Mouse (Mus musculus) monocyte, adult 5-6 weeks (primary cell): ENCODE measurements around the gene Slc4a4. TPM values are rescaled to one million over a fixed set of nuclear protein-coding genes. Genes with fewer than 3 reads are reported as not detected.
"Not testable (repeated sequence)": the region's sequence is repeated elsewhere in the genome, so short reads cannot be mapped to it uniquely, and the experiment has no call there.

Experiments used
- ATAC-seq: fragments of 153-309, 156-312 bp; replicated peaks from 2 replicates; pipeline ENCODE4 v1.8.0; 2017; ENCODE audit warnings: mild to moderate bottlenecking; ENCODE audit not compliant: low TSS enrichment, insufficient number of reproducible peaks, severe bottlenecking, poor library complexity, low FRiP score
- total RNA-seq: library from RNA; stranded (forward); fragments of 200-1000, 200-491, 200-594 nt; gene quantifications from 3 replicates; pipeline ENCODE4 v1.2.3, GENCODE M21; 2017

Slc4a4 gene
- total RNA-seq, 1 experiment from 2014 or later, result not detected

DNA sequence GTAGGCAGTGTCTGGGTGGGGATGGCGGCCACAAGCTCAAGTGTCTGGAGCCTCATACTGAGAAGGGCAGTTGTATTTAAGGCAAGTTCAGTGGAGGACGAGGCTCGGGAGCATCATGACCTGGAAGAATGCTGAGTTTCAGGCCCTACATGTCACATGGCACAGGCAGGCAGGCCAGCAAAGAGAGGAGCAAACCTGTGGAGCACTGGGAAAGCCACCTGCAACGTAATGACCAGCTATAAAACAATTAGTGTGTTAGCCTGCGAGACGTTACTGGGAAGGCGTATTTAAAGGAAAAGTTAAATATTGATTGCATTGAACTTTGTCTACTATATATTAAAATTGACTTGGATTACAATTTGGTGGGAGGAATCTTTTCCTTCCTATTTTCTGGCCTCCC, 97.0 kb downstream of the Slc4a4 start:
- ATAC-seq, result no peak

DNA sequence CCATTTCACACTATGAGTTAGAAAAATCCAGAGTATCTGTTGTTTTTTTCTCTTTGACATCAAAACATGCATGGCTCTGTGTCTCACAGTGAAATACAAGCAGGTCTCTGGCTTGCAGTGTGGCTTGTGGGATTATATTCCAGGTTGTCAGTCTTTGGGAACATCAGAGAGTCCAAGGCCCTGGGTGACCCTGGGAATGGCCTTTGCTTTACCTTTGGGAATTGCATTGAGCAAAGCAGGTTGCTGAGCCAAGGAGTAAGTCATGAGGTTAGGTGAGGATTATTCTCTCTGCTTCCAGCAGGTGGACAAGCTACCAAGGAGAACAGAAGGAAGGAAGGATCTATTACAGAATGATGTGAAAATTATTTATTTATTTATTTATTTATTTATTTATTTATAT, 102.4 kb downstream of the Slc4a4 start:
- no peak for ATAC-seq

DNA sequence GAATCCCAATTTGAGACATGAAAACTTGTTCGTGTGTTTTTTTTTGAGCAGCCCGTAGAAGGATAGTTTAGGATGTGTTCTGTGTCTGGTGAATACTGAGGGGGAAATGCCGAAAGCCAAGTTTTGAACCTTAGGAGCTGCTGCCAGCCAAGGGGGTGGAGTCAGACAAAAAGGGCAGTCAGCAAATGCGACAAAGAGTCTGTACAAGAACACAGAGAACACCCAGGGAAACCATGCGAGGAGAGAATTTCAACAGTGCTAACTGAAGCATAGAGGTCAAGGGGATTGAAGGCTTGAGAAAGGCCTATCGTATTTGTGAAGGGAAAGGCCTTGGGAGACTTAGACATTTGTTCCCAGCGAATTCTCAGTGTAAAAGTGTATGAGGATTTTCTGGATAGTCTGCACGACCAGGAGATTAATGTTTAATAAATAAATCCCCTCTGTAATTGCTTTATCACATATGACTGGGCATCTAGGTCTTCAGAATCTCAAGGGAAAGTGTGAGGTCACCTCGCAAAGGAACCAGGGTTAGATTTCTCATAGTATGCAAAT, 103.7 kb downstream of the Slc4a4 start:
- ATAC-seq, result no peak

DNA sequence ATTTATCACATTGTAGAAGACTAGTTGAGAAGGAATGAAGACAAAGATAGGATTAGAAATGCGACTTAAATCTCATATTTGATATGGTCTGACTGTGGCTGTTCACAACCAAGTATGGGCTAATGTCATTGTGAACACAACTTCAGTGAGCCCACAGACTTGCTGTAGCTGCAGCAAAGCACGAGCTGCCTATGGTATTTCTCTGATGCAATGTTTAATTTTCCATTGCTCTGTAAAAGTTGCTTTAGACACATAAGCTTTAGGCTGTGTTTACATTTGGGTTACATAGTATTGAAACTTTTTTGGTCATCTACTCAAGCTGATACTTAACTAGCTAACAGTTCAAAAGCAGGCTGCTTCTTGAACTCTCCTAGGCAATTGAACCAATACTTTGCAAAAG, 104.7 kb downstream of the Slc4a4 start:
- ATAC-seq, result not testable (repeated sequence)

DNA sequence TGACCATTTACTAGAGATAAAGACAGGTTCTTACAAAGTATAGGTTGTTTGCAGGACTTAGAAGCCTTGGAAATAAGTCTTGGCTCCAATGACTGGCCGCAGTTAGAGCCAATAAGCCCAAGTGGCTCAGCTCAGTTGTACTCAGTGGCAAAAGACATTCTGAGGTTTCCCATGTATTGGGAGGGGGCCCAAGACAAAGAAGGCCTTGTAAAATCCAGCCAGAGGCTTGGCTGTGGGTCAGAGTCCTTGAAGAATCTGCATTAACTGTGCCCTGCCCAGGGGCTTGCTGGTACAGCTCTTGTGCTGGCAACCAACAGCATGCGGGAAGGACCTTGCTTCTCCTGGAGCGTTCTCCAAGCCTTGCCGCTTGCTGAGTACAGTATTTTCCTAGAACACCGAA, 107.9 kb downstream of the Slc4a4 start:
- ATAC-seq, result no peak

DNA sequence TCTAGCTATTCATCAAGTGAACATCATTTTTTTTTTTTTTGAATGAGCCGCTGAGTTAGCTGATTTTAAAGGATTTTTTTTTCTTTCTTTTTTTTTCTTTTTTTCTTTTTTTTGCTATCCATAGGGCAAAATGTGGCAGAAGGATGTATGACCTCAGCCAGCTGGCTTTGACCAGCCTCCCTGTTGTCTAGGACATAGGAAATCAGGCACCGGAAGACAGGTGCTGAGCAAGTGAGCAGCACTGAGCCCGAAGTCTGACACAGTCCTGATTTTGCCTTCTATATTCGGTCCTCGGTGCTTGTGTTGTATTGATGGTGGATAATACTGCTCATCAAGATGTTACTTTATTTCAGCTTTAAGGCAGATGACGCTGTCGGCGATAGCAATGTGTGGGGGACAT, 109.6 kb downstream of the Slc4a4 start:
- ATAC-seq, result no peak

DNA sequence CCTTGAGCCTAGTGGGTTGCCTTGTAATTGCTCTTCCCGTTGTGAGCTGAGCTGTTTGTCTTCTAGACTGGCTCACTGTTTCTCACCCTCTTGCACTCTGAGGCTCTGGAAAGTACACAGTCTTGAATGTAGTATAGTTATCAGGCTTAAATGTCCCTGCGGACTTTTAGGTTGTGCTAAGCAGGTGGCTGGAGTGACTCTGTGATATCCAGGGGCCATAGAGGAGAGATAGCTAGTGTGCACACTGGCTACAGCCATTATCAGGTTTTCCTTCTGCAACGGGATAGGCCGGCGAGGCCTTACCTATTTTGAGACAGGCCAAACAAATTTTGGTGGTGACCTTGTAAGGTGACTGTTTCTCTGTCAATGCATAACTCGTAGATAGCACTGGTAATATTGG, 110.7 kb downstream of the Slc4a4 start:
- no peak for ATAC-seq

DNA sequence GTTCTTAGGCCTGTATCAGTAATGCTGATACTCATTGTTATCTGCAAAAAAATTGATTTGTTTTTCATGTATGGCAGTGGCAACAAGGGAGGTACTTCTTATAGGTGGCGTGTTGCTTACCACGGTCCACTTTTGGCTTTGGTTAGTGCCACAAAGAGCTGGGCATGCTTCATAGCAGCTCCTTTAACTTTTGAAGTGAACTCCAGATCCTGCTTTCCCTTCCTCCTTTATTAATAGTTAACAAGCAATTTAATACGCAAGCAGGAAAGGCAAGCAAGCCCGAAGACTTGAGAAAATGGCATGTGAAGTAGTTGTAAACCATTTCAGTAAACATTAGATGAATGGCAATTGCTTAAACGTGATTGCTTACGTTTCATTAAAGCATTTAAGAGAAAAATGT, 113.2 kb downstream of the Slc4a4 start:
- ATAC-seq, result no peak

DNA sequence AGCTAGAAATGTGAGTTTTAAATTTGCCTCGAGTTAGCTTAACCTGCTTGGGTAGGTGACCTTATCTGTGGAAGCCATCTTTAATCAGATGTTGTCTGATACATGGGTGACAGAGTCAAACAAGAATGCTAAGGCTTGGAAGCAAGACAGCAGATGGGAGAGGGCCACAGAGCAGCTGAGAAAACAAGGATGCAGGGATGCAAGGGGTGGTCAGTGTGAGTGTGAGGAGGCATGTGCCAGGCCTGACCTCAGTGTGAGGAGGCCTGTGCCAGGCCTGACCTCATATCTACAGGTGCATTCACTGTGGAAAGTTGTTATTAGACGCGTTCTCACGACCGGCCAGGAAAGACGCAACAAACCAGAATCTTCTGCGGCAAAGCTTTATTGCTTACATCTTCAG, 114.0 kb downstream of the Slc4a4 start:
- ATAC-seq, result no peak

DNA sequence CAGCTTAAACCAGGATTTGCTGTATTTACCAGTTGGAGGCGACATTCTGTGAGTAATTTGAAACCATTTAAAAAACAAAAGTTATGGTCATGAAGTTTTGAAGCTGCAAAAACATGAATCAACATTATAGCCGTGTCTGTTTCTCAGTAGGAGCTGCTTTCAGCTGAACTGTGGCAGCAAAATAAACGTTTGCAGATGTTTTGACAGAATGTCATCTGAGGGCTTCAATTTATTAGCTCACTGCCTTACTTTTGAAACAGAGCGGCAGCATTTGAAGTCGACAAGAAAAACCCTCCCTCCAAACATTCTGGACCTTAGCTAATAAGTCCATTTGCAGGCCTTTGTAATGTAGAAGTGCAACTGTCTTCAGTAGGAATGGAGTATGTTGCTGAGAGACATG, 123.5 kb downstream of the Slc4a4 start:
- no peak for ATAC-seq

DNA sequence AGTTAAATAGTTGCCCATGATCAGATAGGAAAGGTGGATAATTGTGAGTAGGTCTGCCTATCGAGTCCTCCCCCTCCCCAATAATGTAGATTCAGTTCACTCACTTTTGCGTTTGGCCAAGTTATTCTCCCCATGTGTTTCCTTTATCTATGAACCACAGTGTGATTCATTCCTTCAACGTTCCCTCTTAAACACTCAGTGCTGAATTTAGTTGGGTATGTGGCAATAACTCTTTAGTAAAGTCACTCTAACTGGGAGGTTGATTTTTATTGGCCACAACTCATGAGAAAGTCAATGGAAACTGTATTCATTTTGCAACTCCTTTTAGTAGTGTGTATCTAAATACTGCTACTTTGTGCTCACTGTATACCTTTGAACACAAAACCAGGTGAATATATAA, 125.8 kb downstream of the Slc4a4 start:
- ATAC-seq, result no peak

DNA sequence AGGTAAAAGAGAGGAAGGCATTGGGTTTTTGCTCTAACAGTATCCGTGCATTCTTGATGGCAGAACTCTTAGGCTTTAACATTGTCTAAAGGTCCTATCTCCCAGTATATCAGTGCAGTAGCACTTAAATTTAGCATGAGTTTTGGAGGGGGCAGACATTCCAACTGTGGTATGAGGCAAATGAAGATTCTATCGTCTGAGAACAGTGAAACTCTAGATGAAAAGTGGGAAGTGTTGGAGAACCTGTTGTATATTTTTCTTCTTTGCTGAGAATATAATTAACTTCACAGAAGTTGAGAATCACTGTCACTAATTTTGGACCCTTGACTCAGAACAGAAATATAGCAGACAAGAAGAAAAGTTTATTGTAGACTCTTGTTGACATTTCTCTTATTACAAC, 128.2 kb downstream of the Slc4a4 start:
- no peak for ATAC-seq

DNA sequence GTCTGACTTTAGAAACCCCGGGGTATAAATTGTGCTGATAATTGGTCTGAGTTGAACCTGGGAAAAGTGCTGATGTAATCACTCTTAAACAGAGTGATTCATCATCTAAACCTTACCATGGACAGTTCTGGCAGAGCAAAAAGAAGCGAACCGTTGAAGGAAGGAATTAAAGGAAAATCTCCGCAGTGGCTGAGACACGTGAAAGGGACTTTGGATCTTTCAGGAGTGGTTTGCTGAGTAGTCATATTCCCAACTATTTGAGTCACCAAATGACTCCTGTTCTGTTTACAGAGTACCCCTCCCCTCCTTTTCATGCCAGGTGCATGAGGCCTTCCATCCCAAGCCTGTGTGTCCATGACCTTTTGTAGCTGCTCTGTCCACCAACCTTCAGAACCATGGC, 129.3 kb downstream of the Slc4a4 start:
- no peak for ATAC-seq

DNA sequence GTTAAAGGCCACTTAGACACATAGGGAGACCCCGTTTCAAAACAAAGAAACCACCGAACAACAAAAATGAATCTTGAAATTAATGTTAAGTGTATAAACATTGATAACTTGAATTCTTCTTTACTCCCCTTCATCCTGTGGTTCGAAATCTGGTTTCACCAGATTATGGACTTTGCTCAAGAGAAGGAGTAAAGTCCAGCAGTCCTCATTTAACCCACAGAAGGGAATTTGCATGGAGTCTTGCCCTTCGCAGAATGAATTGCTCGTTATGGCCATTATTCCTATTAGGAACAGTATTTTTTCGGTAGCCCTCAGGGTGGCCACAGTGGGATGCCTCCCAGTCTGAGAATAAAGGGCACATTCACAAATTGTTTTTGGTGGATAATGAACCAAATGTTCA, 131.9 kb downstream of the Slc4a4 start:
- no peak for ATAC-seq

DNA sequence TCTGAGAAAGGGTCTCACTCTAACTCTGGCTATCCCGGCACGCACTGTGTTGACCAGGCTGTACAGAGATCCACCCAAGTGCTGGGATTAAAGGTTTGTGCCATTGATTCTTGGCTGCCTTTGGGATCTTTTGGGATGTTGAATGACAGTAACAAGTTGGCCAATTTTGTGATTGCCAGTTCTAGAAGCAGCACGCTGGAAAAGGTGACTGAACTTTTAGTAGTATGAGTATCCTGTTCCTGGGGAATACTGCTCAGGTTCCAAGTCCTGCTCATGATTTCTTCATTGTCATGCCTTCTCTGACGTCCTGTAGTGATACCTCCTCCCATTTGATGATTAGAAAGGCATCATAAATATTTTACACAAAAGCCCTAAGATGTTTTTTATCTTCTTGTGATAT, 137.8 kb downstream of the Slc4a4 start:
- no peak for ATAC-seq

DNA sequence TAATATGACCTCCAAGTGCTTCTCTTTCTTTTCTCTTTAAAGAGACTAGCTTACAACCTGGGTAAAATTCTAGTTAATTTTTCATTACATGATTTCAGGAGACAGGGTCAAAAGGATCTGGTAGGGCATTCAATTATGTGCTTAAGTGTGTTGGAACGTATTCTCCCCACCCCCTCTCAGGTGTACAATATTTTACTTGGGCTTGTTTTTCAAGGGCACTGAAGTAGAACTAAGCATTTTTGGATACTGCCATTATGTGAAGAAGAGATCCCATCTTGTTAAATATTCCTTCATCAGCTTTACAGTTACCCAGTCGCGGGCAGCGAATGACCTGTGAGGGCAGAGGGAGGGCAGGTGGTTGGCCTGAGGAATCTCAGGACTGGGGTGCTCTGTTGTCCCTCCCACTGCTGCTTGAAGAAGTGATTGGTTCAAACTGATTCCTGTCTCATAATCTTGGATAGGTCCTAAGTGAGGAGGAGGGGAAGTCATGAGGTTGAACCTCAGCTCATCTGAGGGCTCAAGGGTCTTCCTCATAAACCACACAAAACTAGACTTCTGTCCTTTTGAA, 141.0 kb downstream of the Slc4a4 start:
- ATAC-seq, result no peak

DNA sequence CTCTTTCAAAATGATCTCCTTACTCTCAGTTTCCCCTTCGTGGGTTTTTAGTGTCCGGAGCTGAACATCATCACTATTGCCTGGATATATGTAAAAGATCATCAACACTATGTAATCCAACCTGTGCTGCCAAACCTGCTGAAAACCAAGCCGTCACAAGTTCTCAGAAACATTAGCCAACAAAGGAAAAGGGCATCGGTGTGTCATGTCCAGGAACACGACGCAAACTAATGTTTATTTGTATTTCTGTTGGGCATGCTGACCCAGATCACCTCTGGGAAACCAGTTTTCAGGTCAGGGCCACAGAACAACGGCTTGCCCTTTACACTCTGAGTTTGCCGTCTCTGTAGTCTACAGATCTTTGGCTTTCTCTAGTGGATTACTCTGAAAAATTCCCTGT, 146.0 kb downstream of the Slc4a4 start:
- ATAC-seq, result no peak

DNA sequence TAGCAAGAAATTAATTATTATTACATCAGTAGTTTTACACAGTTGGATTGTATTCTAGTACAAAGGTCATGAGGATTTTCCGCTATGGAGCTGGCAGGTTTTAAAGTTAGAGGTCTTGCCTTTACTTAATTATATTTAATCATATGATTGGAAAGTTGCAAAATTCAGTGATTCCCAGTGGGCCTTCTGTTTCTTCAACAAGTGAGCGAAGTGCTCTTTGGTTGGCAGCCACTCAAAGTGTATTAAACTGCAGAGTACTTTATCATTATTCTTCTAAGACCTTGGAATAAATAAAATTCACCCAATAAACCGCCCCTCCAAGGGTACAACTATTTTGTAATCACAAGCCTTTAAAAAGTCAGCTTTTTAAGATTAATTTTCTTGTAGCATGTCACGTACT, 146.6 kb downstream of the Slc4a4 start:
- no peak for ATAC-seq

DNA sequence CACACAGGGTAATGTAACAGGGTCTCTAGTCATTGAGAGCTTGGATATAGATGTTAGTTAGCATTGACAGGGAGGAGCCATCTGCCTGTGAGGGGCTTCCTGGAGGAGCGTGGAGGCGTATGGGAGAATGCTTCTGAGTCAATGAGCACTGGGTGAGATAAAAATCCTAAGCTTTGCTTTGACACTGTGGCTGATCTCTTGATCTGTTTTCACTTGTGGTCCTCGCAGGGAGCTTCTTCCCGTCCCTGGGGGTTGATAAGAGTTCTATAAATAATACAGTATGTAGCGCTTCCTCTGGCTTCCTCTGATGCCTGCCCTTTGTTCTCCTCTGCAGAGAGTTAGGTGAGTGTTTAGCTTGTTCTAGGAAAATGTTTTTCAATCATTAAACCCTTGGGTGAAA, 149.5 kb downstream of the Slc4a4 start:
- ATAC-seq, result no peak

DNA sequence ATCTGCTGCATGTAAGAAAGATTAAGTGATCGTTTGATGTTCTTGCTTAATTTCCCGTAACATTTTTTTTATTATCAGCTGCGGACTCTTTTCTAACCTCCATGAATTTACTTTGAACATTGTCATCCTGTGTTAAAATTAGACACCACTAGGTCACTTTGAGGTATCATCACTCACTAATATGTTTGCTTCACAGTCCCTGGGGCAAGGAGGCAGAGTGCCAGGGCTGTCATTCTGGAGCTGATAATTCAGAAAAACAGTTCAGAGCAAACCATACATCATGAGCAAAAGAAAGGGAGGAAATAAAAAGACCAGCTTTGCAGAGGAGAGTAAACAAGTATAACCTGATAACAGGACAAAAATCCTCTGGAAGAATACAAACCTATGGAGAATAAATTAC, 154.2 kb downstream of the Slc4a4 start:
- ATAC-seq, result no peak

DNA sequence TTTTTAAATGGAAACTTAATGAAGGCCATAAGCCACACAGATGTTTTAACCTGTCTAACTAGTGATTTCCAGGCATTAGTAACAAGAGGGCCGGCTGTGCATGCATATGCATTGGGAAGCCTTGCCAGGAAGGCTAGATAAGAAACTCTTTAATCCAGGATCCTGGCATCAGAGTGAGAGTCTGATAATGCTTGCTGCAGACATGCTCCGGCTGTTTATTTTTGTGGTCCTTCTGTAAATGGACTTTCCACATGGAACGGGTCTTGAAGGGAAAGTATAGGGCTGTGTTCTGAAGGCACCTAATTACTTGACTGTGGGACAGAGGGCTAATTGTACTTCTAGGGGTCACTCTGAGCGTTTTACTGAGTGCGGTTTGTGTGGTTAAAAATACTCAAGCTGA, 157.2 kb downstream of the Slc4a4 start:
- no peak for ATAC-seq
